Mouse (Mus musculus) liver, postnatal 0 days (tissue): Measurements from ENCODE around the gene Rad51b.

Experiments used
- CTCF ChIP-seq: sonication (generic); IDR thresholded peaks from 2 replicates; pipeline ENCODE4 v1.5.1; 2016; ENCODE audit warnings: antibody characterized with exemption, low read depth
- EP300 ChIP-seq: IDR thresholded peaks from 2 replicates; pipeline ENCODE4 v1.6.1; 2016; ENCODE audit warnings: antibody characterized with exemption, low read depth, mild to moderate bottlenecking

- no peak for TF ChIP-seq CTCF
- 0 out of 2 replicates have a peak, but pooled peaks have one; percentile 9 for TF ChIP-seq EP300
Measured at GRCm38 (mm10) chr12:79560893-79561292, 263.8 kb downstream of the Rad51b start.
